Mouse (Mus musculus) regulatory T cell (primary cell): ENCODE measurements around the gene Tmem107.

Experiments used
- in situ Hi-C: fragments of 300-600 bp; cut with MboI, MseI; formaldehyde crosslinking; loops from one replicate; pipeline ENCODE4 v1.15.1; 2025; ENCODE audit warnings: high pct_unique_total_duplicates

The Tmem107 gene

DNA sequence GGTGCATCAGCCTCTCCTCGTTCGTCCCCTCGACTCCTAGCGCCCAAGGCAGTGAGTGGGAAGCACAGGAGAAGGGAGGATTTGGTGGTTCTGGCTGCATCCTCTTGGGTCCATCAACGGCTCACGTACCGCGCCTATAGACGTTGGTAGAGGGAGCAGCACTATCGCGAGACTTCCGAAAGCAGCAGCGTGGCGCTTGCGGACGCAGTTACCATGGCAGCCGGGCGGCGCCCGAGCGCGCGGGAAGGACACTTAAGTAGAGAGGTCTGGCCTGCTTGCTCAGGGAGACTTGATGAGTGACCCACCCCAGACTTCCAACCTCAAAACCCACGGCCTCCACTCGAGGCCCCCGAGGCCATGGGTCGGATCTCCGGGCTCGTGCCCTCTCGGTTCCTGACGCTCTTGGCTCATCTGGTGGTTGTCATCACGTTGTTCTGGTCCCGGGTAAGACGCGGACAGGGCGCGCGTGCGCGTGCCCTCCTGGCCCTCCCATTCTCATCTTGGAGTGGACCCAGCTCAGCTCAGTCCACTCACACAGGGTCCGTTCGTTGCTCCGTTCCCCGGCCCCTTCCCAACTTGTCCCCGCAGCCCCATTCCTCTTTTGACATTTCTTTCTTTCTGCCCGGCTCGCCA is at the start of gene Tmem107:
Gene Tmem107, plus strand, starts transcription at position 217 of the 633 bp plus-strand sequence.
- in situ Hi-C loops, result no loop called here

- in situ Hi-C loops, result no loop called here
These were observed 44.0 kb upstream of the Tmem107 start for GRCm38 (mm10) chr11:69026562-69026961.

GRCm38 (mm10) chr11:69028805-69029204 is 41.8 kb upstream of the Tmem107 start:
- in situ Hi-C loops, result no loop called here

DNA sequence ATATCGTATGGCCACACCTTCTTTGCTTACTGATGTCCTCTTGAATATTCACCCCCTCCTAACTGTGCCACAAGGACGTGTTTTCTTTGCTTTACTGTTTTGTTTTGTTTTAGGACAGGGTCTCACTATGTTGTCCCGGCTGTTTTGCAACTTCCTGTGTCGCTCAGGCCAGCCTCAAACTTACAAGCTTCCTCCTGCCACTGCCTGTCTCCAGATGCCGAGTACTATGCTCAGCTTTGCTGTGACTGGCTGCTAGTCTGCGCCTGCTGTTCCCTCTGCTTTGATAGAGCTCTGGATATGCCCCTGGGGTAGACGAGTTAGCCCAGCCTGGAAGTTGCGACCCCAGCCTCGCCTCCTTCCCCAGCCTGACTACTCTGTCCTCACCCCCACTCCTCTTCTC is 37.1 kb upstream of the Tmem107 start:
- in situ Hi-C loops, result no loop called here

DNA sequence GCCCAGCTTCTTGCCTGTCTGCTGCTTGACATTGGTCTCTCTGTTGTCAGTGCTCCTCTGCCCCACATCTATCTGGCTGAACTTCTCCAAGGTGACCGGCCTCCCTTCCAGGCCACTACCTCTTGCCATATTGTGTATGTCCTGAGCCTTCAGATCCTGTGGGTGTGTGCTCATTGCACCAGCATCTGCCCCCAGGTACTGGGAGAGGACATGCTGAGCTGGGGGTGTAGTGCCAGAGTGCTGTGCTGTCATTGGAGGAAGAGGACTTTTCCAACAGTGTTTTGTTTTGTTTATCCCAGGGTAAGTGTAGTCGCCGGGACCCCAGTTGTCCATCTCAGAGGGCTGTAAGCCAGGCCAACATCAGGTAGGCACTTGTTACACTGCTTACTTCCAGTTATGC is 36.0 kb upstream of the Tmem107 start:
- in situ Hi-C loops, result no loop called here

DNA sequence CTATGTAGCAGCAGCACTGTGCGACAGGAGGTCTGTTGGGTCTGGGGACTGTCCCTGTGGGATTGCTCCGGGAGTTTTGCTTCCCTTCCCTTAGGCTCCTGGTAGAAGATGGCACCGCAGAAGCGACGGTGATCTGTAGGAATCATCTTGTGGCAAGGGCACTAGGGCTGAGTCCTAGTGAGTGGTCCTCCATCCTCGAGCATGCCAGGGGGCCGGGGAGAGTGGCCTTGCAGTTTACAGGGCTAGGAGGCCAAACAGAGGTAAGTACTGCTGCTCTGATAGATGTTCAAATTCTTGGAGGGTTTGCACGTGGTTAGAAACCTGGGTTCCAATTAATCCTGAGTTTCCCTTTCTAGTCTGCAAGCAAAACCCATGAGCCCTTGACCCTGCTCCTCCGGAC is 35.2 kb upstream of the Tmem107 start:
- in situ Hi-C loops, result no loop called here

GRCm38 (mm10) chr11:69035849-69036248 is 34.8 kb upstream of the Tmem107 start:
- in situ Hi-C loops, result no loop called here

GRCm38 (mm10) chr11:69036486-69037230 is 33.9 kb upstream of the Tmem107 start:
- in situ Hi-C loops, result no loop called here

GRCm38 (mm10) chr11:69037231-69038061 is 33.2 kb upstream of the Tmem107 start:
- in situ Hi-C loops, result no loop called here

DNA sequence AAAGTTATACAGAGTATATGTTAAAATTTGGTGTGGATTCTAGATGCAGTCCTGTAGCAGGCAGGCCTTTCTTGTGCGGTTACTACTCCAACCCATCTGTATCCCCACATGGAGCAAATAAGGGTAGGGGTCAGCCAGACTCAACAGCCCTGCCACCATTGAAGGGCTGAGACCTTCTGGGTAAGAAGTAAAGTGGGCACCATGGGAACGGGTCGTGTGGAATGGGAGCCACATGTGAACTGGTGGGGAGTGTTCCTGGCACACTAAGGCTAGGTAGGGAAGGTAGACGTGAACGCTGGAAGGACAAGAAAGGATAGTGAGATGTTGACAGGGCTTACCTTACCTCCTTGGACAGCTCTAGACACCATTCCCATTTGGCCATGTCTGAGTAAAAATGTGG is 32.4 kb upstream of the Tmem107 start:
- in situ Hi-C loops, result no loop called here

DNA sequence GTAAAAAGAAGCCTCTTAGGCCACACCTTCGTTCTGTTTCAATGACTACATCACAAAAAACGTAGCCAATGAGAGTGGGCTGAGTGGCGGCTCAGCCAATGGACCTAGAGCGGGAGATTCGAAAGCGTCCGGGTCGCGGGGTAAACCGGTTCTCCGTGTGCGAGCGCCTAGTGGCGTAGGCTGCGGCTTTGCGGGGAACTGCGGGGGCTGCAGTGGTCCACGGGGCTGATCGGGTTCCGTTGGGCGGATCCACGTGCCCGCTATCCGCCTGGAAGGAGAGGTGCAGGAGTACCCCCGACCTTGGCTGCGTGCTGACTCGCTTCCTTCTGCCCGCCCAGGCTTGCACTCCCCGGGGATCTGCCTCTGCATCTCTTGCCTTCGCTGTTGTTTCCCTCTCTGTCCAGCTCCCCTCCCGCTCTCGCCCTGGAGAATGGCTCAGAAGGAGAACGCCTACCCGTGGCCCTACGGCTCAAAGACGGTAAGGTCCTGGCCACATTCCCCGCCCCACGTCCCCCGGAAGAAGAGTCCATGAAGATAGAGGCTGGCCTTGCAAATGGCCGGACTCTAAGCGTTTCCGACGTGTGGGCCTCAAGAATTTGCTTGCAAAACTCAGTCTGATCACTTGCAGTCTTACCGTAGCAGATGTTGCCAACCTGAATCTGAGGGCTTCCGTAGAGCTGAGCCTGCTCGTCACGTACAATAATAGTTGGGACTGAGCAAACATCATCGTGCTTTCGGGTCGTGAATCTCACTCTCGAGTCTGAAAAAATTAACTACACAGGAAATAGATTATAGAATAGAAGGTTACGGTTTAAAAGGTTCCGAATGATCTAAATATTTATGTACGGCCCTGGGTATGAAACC is 24.8 kb upstream of the Tmem107 start, which contains the start of gene Aurkb:
Gene Aurkb, plus strand, starts transcription at position 117 of the 864 bp plus-strand sequence.
- in situ Hi-C loops, result no loop called here

DNA sequence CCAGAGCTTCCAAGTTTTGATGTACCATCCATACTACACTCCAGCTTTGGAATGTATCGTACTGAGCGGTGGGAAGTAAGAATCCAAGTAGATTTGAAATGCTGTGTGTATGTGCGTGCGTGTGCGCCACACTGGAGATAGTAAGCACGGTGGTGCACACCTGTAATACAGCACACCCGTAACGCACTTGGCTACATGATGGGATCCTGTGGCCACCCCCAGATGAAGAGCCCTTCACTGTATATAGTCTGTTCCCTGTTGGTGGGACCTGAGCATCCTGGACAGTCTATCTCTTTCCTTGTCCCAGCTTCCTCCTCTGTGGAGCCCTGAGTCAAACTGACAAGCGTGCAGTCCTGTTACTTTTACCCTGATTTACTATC is 24.2 kb upstream of the Tmem107 start:
- in situ Hi-C loops, result no loop called here

GRCm38 (mm10) chr11:69047592-69047991 is 23.0 kb upstream of the Tmem107 start:
- in situ Hi-C loops, result no loop called here

DNA sequence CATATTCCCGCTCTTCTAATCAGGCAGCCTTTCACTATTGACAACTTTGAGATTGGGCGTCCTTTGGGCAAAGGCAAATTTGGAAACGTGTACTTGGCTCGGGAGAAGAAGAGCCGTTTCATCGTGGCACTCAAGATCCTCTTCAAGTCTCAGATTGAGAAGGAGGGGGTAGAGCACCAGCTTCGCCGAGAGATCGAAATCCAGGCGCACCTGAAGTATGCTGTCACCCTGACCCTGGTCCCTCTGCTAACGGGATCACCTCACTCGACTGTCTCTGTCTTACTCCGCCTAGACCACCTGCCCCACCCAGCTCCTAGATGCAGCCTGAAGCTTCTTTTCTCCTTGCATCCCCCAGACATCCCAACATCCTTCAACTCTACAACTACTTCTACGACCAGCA is 22.5 kb upstream of the Tmem107 start:
- in situ Hi-C loops, result no loop called here

GRCm38 (mm10) chr11:69050748-69051147 is 19.9 kb upstream of the Tmem107 start:
- in situ Hi-C loops, result no loop called here

DNA sequence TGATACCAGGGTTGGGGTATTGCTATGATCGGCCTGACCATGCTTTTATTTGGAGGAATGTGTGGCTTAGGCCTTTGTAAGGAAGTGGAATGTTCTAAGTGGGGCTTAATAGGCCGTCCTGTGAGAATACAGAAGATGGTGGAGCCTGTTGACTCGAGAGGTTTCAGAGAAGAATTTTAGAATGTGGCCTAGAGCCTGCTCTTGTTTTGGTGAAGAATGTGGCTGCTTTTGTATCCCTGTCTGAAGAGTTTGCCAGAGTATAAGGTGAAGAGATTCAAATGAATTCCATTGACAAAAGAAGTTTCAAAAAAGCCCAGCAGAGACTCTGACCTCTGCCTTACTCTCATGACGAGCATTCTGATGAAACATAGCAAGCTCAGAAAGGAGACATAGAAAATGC is 18.8 kb upstream of the Tmem107 start:
- in situ Hi-C loops, result no loop called here

GRCm38 (mm10) chr11:69052824-69053421 is 17.7 kb upstream of the Tmem107 start:
- in situ Hi-C loops, result no loop called here

GRCm38 (mm10) chr11:69053848-69054247 is 16.8 kb upstream of the Tmem107 start:
- in situ Hi-C loops, result no loop called here

DNA sequence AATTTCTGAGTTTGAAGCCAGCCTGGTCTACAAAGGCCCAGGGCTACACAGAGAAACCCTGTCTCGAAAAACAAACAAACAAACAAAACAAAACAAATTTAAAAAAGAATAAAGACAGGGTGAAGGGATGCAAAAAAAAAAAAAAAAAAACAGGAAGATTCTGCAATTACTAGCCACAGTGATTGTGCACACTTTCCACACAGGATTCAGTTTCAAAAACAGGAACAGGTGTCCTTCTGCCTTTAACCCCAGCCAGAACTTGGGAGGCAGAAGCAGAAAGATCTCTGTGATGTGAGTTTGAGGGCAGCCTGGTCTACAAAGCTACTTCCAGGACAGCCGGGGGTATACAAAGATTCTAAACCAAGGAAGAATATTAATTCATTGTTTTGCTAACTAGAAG is 12.3 kb upstream of the Tmem107 start:
- in situ Hi-C loops, result no loop called here

DNA sequence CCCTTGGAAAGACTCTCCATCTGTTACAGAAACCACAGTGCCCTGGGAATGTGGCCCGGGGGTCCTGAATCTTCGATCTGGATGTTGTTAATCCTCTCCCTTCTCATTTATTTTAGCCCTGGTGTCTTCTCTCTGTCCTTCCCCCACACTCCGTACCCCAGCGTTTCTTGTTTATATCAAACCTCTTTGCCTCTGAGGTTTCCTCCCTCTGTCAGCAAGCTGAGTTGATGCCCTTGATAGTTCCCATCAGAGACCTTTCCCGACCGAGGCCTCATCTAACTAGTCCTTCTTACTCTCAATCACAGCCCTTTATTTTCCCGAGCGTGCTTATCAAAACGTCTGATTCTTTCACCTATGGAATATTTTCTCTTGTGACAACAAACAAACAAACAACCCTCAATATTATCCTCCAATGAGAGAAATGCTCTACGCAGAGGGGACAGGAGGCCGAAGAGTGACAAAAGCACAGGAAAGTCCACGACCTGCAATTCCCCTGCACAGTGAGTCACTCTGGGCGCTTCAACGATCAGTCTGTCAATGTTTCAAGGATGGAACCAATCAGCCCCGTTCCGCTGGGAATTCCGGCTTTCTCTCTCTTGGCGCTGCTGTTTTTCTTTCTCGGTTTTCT is 11.8 kb upstream of the Tmem107 start:
- in situ Hi-C loops, result no loop called here
